Mouse (Mus musculus) G1E (cell line): ENCODE measurements around the gene Actr2.

ENCODE experiments used
- GATA1 ChIP-seq: IDR thresholded peaks from 2 replicates; pipeline ENCODE4 v1.6.1; 2012; ENCODE audit warnings: borderline replicate concordance, low read length, inconsistent platforms, mixed read lengths
- TAL1 ChIP-seq: conservative IDR thresholded peaks from 2 replicates; pipeline ENCODE4 v1.6.1; 2012; ENCODE audit warnings: low read depth, low read length, inconsistent platforms, mixed read lengths

DNA sequence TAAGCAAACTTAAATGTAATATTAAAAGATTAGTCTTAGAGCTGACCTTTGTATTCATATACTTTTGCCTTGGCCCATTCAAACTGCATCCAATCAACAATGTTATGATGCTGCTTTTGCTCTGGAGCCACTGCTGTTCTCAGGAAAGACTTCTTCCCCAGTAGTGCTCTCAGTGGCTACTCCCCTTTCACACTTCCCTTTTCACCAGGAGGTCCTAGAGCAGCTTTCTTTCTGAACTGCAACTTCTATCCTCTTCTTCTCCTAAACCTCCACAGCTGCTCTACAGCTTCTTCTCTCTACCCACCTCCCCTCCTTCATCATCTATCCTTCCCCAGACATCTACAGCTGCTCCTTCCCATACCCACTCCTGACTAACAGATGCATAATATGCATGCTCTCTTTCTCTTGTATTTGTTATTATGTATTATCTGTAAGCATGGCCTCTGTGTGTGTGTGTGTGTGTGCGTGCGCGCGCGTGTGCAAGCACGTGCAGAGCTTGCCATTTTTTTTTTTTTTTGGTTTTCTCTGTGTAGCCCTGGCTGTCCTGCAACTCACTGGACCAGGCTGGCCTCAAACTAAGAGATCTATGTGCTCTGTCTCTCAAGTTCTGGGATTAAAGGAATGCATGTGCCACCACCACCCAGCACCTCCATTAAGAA lies 44.2 kb downstream of the Actr2 start:
- TF ChIP-seq GATA1 (no peak), TAL1 (no peak)
